Mouse (Mus musculus) MEL (cell line): ENCODE results near the gene Mpg.
A peak's percentile ranks its signal among the peaks of the same experiment; 100 is the strongest.

Experiments used
- CHD2 ChIP-seq: IDR thresholded peaks from 2 replicates; pipeline ENCODE4 v1.6.1; 2011; ENCODE audit warnings: low read length, improper control_type of control experiment
- CTCF ChIP-seq, 3 experiments: IDR thresholded peaks in 2 of 3; conservative IDR thresholded peaks in 1 of 3; 2 replicates each; pipeline ENCODE4 v1.5.1; 2011 to 2012; ENCODE audit warnings: low read length in 3 of 3, low read depth in 2 of 3, mild to moderate bottlenecking in 2 of 3, improper control_type of control experiment in 1 of 3, inconsistent platforms in 1 of 3, mixed read lengths in 1 of 3, moderate library complexity in 1 of 3; ENCODE audit not compliant: control insufficient read depth in 1 of 3, insufficient read depth in 1 of 3, poor library complexity in 1 of 3, severe bottlenecking in 1 of 3
- EP300 ChIP-seq, 2 experiments: IDR thresholded peaks; 2 replicates each; pipeline ENCODE4 v1.6.1; 2011; ENCODE audit warnings: improper control_type of control experiment in 2 of 2, low read length in 2 of 2, low read depth in 1 of 2, mild to moderate bottlenecking in 1 of 2
- GATA1 ChIP-seq: IDR thresholded peaks from 2 replicates; pipeline ENCODE4 v1.6.1; 2011; ENCODE audit warnings: low read depth, low read length, improper control_type of control experiment
- MEF2A ChIP-seq: IDR thresholded peaks from 2 replicates; pipeline ENCODE4 v1.6.1; 2014; ENCODE audit warnings: low read depth, mild to moderate bottlenecking, inconsistent platforms, low read length, improper control_type of control experiment; ENCODE audit not compliant: poor library complexity, insufficient replicate concordance, severe bottlenecking; ENCODE audit errors: extremely low read depth
- POLR2A ChIP-seq, 2 experiments: IDR thresholded peaks; 2 replicates each; pipeline ENCODE4 v1.6.1; 2011 to 2012; ENCODE audit warnings: low read length in 2 of 2, mild to moderate bottlenecking in 2 of 2, control low read depth in 1 of 2, improper control_type of control experiment in 1 of 2, low read depth in 1 of 2, moderate library complexity in 1 of 2; ENCODE audit not compliant: control insufficient read depth in 1 of 2, insufficient read depth in 1 of 2, poor library complexity in 1 of 2
- SMC3 ChIP-seq: IDR thresholded peaks from 2 replicates; pipeline ENCODE4 v1.6.1; 2011; ENCODE audit warnings: low read depth, low read length, improper control_type of control experiment

- peak; percentile 92 for TF ChIP-seq GATA1
- peak; percentile 2; the same call in 1 of the 2 replicates for TF ChIP-seq SMC3
- TF ChIP-seq POLR2A (IDR thresholded peaks at IDR 0.05; ENCODE audit: control insufficient read depth in 1 of 2, insufficient read depth in 1 of 2, low read depth in 1 of 2, low read length in 2 of 2, poor library complexity in 1 of 2) = peak in 1 of 2 experiments; percentile 29; a peak in 1 of 4 replicates
- peak; percentile 88 to 92 for TF ChIP-seq EP300 (IDR thresholded peaks at IDR 0.05; ENCODE audit: low read depth in 1 of 2, low read length in 2 of 2)
- TF ChIP-seq MEF2A = no peak
- TF ChIP-seq CHD2 = peak; percentile 70
- no peak for TF ChIP-seq CTCF (IDR thresholded peaks at IDR 0.05 in 2 of 3, conservative IDR thresholded peaks at IDR 0.05 in 1 of 3; ENCODE audit: control insufficient read depth in 1 of 3, insufficient read depth in 1 of 3, low read depth in 2 of 3, low read length in 3 of 3, poor library complexity in 1 of 3, severe bottlenecking in 1 of 3)
Measured at GRCm38 (mm10) chr11:32268952-32269351, 42.6 kb downstream of the Mpg start.
